Mouse (Mus musculus) limb, embryonic 12.5 days (tissue): ENCODE measurements around the gene Olfr1394. TPM values are rescaled to one million over a fixed set of nuclear protein-coding genes. Genes with fewer than 3 reads are reported as not detected.
"Not testable (repeated sequence)": the region's sequence is repeated elsewhere in the genome, so short reads cannot be mapped to it uniquely, and the experiment has no call there.

Source experiments
- ATAC-seq: fragments of 200-750 bp; cut with Nextera tagmentation; 2 replicates; pipeline ENCODE4 v1.8.0; 2017; ENCODE audit warnings: low read depth, moderate TSS enrichment; ENCODE audit not compliant: insufficient number of reproducible peaks, insufficient read depth, low FRiP score, low TSS enrichment
- H3K27ac ChIP-seq: fragments of 300-500 bp; sonication (generic); 2 replicates; pipeline ENCODE4 v1.5.1; 2016; ENCODE audit warnings: mild to moderate bottlenecking, moderate library complexity
- H3K27me3 ChIP-seq: fragments of 300-500 bp; sonication (generic); 2 replicates; pipeline ENCODE4 v1.6.1; 2016; ENCODE audit warnings: mild to moderate bottlenecking, moderate library complexity
- H3K36me3 ChIP-seq: fragments of 300-500 bp; sonication (generic); 2 replicates; pipeline ENCODE4 v1.6.1; 2016; ENCODE audit warnings: mild to moderate bottlenecking, moderate library complexity
- H3K4me1 ChIP-seq: fragments of 300-500 bp; sonication (generic); replicated peaks from 2 replicates; pipeline ENCODE4 v1.6.1; 2016
- H3K4me2 ChIP-seq: fragments of 300-500 bp; sonication (generic); 2 replicates; pipeline ENCODE4 v1.6.1; 2016; ENCODE audit warnings: mild to moderate bottlenecking, moderate library complexity
- H3K4me3 ChIP-seq: fragments of 300-500 bp; sonication (generic); replicated peaks from 2 replicates; pipeline ENCODE4 v1.5.1; 2016; ENCODE audit warnings: mild to moderate bottlenecking
- H3K9ac ChIP-seq: fragments of 300-500 bp; sonication (generic); replicated peaks from 2 replicates; pipeline ENCODE4 v1.6.1; 2016; ENCODE audit warnings: mild to moderate bottlenecking, moderate library complexity
- H3K9me3 ChIP-seq: fragments of 300-500 bp; sonication (generic); 2 replicates; pipeline ENCODE4 v1.6.1; 2016; ENCODE audit warnings: mild to moderate bottlenecking, moderate library complexity
- WGBS: fragments of 180-500 bp; shearing (Covaris S2); methylation state at CpG from one replicate; pipeline ENCODE4 v1.1.7; 2016; 5-methylcytosine and 5-hydroxymethylcytosine counted together
- polyA plus RNA-seq: library from polyadenylated mRNA; unstranded; fragments of >200 nt; fragmentation: Nextera tagmentation; extraction: Ambion mirVana; gene quantifications from 2 replicates; pipeline ENCODE4 v1.2.1, GENCODE M21; 2016

Gene Olfr1394
- polyA plus RNA-seq, 1 experiment from 2014 or later, result not detected

DNA sequence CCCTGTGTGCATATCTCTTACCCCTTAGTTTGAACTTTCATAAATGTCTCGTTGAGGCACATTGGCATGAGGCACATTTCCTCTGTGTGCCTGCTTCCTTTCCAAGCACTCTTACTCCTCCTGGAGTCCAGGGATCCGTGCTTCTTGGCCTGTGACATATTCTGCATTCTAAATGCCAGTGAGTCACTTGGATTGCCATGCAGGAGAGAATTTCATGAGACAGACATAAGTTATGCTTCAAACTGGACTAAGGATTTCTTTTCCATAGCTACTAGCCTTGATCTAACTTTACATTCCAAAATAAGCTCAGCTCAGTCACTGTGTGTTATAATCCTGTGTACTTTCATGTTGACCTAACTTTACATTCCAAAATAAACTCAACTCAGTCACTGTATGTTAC is 36.9 kb downstream of the Olfr1394 start:
- Histone ChIP-seq H3K4me2 (no peak overlapping the region), H3K4me1 (no peaks in the 10 kb centered on the region), H3K9ac (no peak overlapping the region), H3K27ac (no peak overlapping the region), H3K27me3 (no peaks in the 10 kb centered on the region), H3K36me3 (no peaks in the 10 kb centered on the region), H3K9me3 (no peaks in the 10 kb centered on the region), H3K4me3 (no peak overlapping the region)
- ATAC-seq, result no peak
- 65% methylated on average over 2 of the region's 2 CpGs for WGBS

DNA sequence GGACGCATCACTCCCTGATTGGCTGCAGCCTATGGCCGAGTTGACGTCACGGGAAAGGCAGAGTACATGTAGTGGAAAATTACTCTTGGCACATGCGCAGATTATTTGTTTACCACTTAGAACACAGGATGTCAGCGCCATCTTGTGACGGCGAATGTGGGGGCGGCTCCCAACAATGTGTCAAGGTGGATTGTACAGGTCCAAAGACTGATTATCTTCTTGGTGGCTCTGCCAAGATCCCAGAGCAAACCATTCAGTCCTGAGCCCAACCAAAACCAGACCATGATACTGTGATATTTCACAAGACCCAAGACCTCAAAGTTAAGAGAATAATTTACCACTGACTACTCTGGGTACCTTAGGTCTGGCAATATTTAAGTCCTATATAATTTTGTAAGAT is 40.6 kb downstream of the Olfr1394 start:
- H3K4me3 ChIP-seq, H3K36me3 ChIP-seq, H3K9me3 ChIP-seq, H3K9ac ChIP-seq, H3K4me1 ChIP-seq, H3K27ac ChIP-seq, H3K4me2 ChIP-seq, H3K27me3 ChIP-seq, ATAC-seq: not testable (repeated sequence)
- WGBS, result 95% methylated on average over 9 of the region's 9 CpGs

DNA sequence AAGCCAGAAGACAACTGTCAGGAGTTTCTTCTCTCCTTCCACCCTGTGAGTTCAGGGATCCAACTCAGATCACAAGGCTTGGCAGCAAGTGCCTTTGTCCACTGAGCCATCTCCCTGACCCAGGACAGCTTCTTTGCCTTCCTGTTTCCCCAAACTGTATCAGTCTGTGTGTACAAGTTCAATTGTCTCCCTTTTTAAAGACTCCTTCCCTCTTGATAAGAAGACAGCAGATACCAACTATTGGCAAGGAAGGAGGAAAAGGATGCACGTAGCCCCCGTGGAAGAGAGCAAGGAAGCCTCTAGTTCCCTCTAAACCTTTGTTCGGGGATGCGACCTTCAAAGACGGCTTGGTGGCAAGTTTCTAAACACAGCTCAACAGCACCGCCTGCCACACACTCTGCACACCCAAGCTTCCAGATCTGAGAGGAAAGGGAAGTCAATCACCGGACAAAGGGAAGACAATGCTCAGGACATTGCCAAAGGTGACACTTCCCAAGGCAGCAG is 41.7 kb downstream of the Olfr1394 start:
- WGBS, result 84% methylated on average over 7 of the region's 7 CpGs

DNA sequence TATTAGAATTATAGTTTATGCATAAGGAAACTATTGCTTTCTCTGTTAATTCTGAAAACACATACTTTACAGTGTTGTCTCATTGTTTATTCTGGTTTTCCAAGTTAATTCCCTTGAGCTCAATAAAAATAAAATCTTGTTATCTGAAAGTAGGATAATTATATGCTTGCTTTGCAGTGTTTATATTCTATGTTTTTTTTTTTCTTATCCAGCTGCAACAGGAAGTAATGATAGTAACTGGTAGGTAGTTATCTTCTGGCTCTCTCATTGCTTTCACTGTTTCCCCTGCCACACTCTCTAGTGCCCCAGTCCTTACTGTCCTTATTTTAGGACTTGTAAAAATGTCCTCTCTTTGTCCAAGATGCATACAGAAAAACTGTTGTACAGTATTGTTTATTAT is 46.5 kb downstream of the Olfr1394 start:
- Histone ChIP-seq H3K4me2 (no peak overlapping the region), H3K27ac (no peak overlapping the region), H3K4me1 (peaks cover 11% of the 10 kb centered on the region), H3K4me3 (no peak overlapping the region), H3K27me3 (no peaks in the 10 kb centered on the region), H3K9me3 (no peaks in the 10 kb centered on the region), H3K9ac (no peak overlapping the region), H3K36me3 (no peaks in the 10 kb centered on the region)
- no peak for ATAC-seq

More for the DNA sequence above, 41.7 kb downstream of the Olfr1394 start:
- no peak overlapping the region for H3K27ac ChIP-seq
- no peaks in the 10 kb centered on the region for H3K27me3 ChIP-seq
- ATAC-seq, result no peak
- no peak overlapping the region for H3K4me2 ChIP-seq
- H3K9me3 ChIP-seq, result no peaks in the 10 kb centered on the region
- no peak overlapping the region for H3K4me3 ChIP-seq
- no peak overlapping the region for H3K9ac ChIP-seq
- no peaks in the 10 kb centered on the region for H3K4me1 ChIP-seq
- no peaks in the 10 kb centered on the region for H3K36me3 ChIP-seq

DNA sequence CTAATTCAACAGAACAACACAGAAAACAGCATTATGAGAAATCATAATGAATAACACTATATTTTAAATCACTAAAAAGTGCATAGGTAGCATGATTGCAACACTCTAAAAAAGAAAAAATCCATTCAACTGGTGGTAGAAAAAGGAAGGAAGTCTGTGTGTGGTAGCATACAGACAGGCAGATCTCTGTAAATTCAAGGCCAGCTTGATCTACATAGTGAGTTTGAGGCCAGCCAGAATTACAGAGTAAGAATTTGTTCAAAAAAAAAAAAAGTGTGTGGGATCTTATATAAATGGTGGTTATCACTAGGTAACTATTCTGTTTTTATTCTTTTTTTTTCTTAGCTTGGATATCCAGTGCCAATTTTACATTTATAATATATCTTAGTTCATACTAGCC is 47.0 kb downstream of the Olfr1394 start:
- ATAC-seq, result no peak
- H3K4me1 ChIP-seq, result peaks cover 11% of the 10 kb centered on the region
- no peak overlapping the region for H3K27ac ChIP-seq
- no peak overlapping the region for H3K4me3 ChIP-seq
- H3K9me3 ChIP-seq, result no peaks in the 10 kb centered on the region
- no peak overlapping the region for H3K9ac ChIP-seq
- no peaks in the 10 kb centered on the region for H3K36me3 ChIP-seq
- H3K4me2 ChIP-seq, result no peak overlapping the region
- H3K27me3 ChIP-seq, result no peaks in the 10 kb centered on the region

DNA sequence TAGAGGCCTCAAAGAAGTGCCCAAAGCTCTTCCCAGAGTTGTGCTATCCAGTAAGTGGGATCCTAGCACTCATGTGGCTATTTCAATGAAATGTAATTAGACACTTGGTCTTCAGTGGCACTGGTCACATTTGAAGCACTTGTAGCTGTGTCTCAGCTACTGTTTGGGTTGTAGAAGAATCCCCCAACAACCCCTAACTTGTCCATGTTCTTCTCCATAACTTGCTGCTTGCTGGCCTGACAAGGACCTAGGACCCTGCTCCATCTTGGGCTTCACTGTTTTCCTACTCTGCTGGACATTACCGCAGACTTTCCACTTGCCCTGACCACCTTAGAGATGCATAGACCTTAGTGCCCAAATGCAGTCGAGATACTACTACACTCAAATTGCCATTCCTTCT is 47.9 kb downstream of the Olfr1394 start:
- 53% methylated on average over 2 of the region's 2 CpGs for WGBS
- Histone ChIP-seq H3K9ac (peak overlapping the region; percentile 97), H3K36me3 (peaks cover 8% of the 10 kb centered on the region), H3K9me3 (no peaks in the 10 kb centered on the region), H3K27me3 (no peaks in the 10 kb centered on the region), H3K4me1 (peaks cover 11% of the 10 kb centered on the region), H3K4me3 (peak overlapping the region; percentile 88), H3K27ac (peak overlapping the region; percentile 99), H3K4me2 (peak overlapping the region; percentile 74)
- 0 out of 2 replicates have a peak, but pooled peaks have one; percentile 14 for ATAC-seq

DNA sequence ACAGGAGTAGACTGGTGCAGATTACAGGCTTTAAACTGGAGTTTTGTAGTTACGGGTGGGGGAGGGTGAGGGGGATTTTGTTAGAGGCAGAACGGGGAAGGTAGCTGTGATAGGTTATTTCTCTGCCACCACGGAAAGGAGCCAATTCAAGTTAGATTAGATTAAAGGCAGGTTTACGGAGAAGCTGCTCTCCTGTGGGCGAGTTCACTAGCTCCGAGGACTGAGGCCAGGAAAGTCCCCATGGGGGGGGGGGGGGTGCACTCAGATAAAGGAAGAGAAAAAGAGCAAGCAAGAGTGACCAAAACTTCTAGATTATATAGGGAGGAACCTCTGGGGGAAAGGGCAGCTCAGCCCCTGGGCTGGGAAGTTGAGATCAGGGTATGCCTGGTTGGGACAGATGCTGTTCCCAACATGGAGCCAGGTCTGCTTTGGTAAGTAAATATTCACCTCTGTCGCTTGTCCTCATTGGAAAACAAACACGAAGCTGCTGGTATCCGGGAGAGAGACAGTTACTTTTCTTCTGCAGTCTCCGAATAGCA is 48.4 kb downstream of the Olfr1394 start:
- peak overlapping the region; percentile 99 for H3K27ac ChIP-seq
- 2% methylated on average over 10 of the region's 10 CpGs for WGBS
- peak overlapping the region; percentile 74 for H3K4me2 ChIP-seq
- H3K36me3 ChIP-seq, result peaks cover 13% of the 10 kb centered on the region
- H3K9me3 ChIP-seq, result no peaks in the 10 kb centered on the region
- no peaks in the 10 kb centered on the region for H3K27me3 ChIP-seq
- peak overlapping the region; percentile 97 for H3K9ac ChIP-seq
- ATAC-seq, result peak; percentile 58; the same call in 1 of the 2 replicates
- peaks cover 11% of the 10 kb centered on the region for H3K4me1 ChIP-seq
- peak overlapping the region; percentile 88 for H3K4me3 ChIP-seq

DNA sequence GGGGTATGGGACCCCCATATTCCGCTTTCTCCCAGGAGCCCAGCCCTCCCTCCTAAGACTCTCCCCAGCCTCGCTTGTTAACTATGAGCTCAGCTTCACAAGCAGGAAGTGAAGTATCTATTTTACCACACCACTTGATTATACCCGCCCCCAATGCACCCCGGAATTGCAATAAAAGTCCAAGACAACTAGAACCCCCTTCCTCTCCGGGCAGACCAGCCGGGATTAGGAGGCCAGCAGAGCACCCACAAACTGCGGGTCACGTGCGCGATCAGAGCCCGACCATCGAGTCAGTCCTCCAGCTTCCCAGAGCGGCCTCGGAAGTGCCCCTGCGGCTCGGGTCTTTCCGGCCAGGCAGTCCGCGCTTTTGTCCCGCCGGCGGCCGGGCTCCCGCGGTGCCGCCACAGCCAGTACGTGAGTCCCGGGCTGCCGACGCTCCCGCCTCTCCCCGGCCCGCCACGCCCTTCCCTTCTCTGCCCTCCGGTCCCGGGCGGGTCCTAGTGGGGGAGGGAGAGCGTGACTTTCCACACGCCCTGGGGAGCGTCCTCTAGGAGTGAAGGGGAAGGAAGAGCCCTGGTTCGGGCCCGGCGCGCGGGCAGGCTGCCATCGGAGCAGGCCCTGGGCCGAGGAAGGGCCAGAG is 49.1 kb downstream of the Olfr1394 start, which contains the start of gene Zfp62:
TSS of gene Zfp62 (plus strand) at position 164 of the 640 bp plus-strand sequence.
- Histone ChIP-seq H3K4me2 (peak within 1 kb of the TSS; percentile 74), H3K9me3 (no peaks in the 10 kb centered on the region), H3K27ac (peak within 1 kb of the TSS; percentile 99), H3K27me3 (no peaks in the 10 kb centered on the region), H3K4me3 (peak within 1 kb of the TSS; percentile 88), H3K4me1 (peaks cover 11% of the 10 kb centered on the region), H3K36me3 (peaks cover 16% of the 10 kb centered on the region), H3K9ac (peak within 1 kb of the TSS; percentile 97)
- under 1% methylated on average over 45 of the region's 47 CpGs for WGBS
- peak; percentile 92 for ATAC-seq

DNA sequence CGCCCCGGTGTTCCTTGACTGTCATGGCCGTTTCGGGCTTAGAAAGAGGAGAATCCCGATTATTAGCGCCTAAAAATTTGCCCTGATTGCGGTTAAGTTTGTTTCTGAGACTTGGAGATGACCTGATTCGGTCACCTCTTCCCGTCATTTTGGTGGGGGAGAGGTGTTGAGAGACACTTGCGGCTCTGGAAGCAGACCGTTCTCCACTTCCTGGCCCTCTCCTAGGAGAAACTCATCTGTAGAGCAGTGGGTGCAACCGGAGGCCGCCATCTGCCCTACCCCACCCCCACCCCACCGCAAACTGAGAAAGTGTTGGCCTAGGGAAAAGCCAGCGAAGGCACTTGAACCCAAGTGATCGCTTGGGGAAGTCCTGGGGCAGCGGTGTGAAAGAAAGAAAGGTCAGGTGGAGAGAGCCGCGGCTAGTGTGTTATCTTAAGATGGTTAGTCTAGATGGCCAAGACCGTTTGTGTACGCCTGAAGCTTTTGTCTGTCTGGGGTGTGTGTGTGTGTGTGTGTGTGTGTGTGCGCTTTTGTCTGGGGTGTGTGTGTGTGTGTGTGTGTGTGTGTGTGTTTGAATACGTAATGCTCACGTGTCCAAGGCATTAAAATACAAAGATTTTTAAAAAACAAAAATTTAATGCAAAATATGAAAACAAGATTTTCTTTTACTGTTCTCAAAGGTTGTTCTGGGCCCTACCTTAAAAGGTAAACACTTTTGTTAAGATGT is 49.8 kb downstream of the Olfr1394 start:
- H3K4me2 ChIP-seq, result peak overlapping the region; percentile 74
- peaks cover 11% of the 10 kb centered on the region for H3K4me1 ChIP-seq
- H3K4me3 ChIP-seq, result peak overlapping the region; percentile 88
- ATAC-seq, result 0 out of 2 replicates have a peak, but pooled peaks have one; percentile 62
- no peaks in the 10 kb centered on the region for H3K27me3 ChIP-seq
- peak overlapping the region; percentile 99 for H3K27ac ChIP-seq
- H3K9ac ChIP-seq, result peak overlapping the region; percentile 97
- H3K9me3 ChIP-seq, result no peaks in the 10 kb centered on the region
- peaks cover 16% of the 10 kb centered on the region for H3K36me3 ChIP-seq
- WGBS, result under 1% methylated on average over 24 of the region's 24 CpGs

DNA sequence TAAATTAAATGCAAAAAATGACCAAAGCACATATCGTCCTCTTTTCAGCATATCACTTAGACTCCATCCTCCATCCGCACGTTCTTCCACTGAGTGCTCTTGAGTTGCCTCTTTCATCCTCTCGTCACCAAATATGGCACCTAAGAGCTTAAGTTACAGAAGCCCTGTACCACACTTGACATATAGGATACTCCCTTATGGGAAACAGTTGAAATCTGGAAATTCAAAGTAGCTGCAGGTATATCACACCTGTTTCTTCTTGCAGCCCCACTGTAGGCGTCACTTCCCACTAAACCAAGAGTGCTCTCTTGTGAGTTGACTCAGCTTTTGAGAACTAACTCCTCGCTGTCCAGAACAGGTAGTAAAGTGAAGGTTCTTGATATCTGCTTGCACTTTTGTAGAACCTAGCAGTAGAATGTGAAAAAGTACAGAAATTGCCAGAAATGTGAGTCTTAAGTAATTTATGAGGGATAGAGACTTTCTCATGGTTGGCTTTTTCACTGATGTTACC is 51.0 kb downstream of the Olfr1394 start:
- H3K4me3 ChIP-seq, result 0 out of 2 replicates have a peak overlapping the region, but pooled peaks have one; percentile 4
- ATAC-seq, result no peak
- no peak overlapping the region for H3K27ac ChIP-seq

DNA sequence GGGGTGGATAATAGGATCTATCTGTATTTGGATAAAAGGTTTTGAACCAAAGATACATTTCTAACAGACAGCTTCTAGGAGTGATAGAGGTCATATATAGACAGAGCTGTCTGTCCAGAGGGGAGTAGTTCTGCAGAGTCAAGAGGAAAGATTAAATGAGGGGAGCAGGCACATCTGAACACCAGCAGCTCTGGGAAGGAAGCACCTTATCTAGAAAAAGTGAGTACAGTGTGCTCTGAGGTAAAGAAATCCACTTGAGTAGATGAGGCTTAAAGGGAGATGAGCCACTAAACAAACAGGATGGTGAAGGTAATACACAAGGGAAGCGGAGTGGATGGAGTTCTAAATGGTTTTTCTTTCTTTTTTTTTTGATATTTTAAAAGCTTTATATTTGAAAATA is 53.3 kb downstream of the Olfr1394 start:
- Histone ChIP-seq H3K27ac (no peak overlapping the region), H3K4me2 (no peak overlapping the region), H3K9ac (no peak overlapping the region), H3K36me3 (peaks cover 29% of the 10 kb centered on the region), H3K27me3 (no peaks in the 10 kb centered on the region), H3K4me1 (peaks cover 5% of the 10 kb centered on the region), H3K9me3 (no peaks in the 10 kb centered on the region), H3K4me3 (no peak overlapping the region)
- ATAC-seq, result no peak
- WGBS, result 93% methylated on average over 1 of the region's 1 CpGs

More for the DNA sequence above, 51.0 kb downstream of the Olfr1394 start:
- Histone ChIP-seq H3K4me2 (peak overlapping the region; percentile 74), H3K27me3 (no peaks in the 10 kb centered on the region), H3K36me3 (peaks cover 23% of the 10 kb centered on the region), H3K4me1 (peaks cover 11% of the 10 kb centered on the region), H3K9me3 (no peaks in the 10 kb centered on the region), H3K9ac (no peak overlapping the region)
- 82% methylated on average over 6 of the region's 6 CpGs for WGBS
